Mouse (Mus musculus): ENCODE measurements around the gene Mki67. TPM values are rescaled to one million over a fixed set of nuclear protein-coding genes. Genes with fewer than 3 reads are reported as not detected.

The Mki67 gene
- total and polyA plus RNA-seq, 3 experiments = 0.16 to 1.9 (median 0.97) TPM

- intact Hi-C loops (cut with DNase I) = no loop called here
- 93% methylated on average over 1 of the region's 1 CpGs for WGBS
- no peak for DNase-seq
These were observed 71.7 kb downstream of the Mki67 start for GRCm38 (mm10) chr7:135644452-135644851.

GRCm38 (mm10) chr7:135641698-135642507 lies 74.3 kb downstream of the Mki67 start:
- 64% methylated on average over 14 of the region's 14 CpGs for WGBS
- H3K27me3 ChIP-seq (ENCODE audit: control insufficient read depth, insufficient read depth, low read length) = no peaks in the 10 kb centered on the region
- no peak for DNase-seq

More at GRCm38 (mm10) chr7:135644452-135644851, 71.7 kb downstream of the Mki67 start:
- TF ChIP-seq EP300 (IDR thresholded peaks at IDR 0.05; ENCODE audit: insufficient read depth, low read depth, low read length) = no peak
- no peak for TF ChIP-seq POLR2A (IDR thresholded peaks at IDR 0.05; ENCODE audit: insufficient read depth, low read depth, low read length)
- TF ChIP-seq CTCF (IDR thresholded peaks at IDR 0.05) = no peak
- no peaks in the 10 kb centered on the region for H3K36me3 ChIP-seq (ENCODE audit: control insufficient read depth, insufficient read depth, low read length)
- peaks cover 8% of the 10 kb centered on the region for H3K4me1 ChIP-seq (ENCODE audit: control insufficient read depth, insufficient read depth, low read length)
- no peaks in the 10 kb centered on the region for H3K79me2 ChIP-seq (replicated peaks; ENCODE audit: control insufficient read depth, insufficient read depth, low read length)
- H3K27me3 ChIP-seq (ENCODE audit: control insufficient read depth, insufficient read depth, low read length) = no peaks in the 10 kb centered on the region
- H3K4me3 ChIP-seq = no peak overlapping the region
- no peak overlapping the region for H3K27ac ChIP-seq
- H3K9ac ChIP-seq (ENCODE audit: low read depth, low read length) = no peak overlapping the region

More at GRCm38 (mm10) chr7:135641698-135642507, 74.3 kb downstream of the Mki67 start:
- Histone ChIP-seq H3K4me3 (no peak overlapping the region), H3K4me1 (ENCODE audit: control insufficient read depth, insufficient read depth, low read length) (peaks cover 4% of the 10 kb centered on the region), H3K36me3 (ENCODE audit: control insufficient read depth, insufficient read depth, low read length) (no peaks in the 10 kb centered on the region), H3K27ac (no peak overlapping the region), H3K9ac (ENCODE audit: low read depth, low read length) (no peak overlapping the region), H3K79me2 (replicated peaks; ENCODE audit: control insufficient read depth, insufficient read depth, low read length) (no peaks in the 10 kb centered on the region)
- TF ChIP-seq CTCF (IDR thresholded peaks at IDR 0.05) = peak; percentile 77
- no peak for TF ChIP-seq POLR2A (IDR thresholded peaks at IDR 0.05; ENCODE audit: insufficient read depth, low read depth, low read length)
- intact Hi-C loops (cut with DNase I) = no loop called here

Other genes starting within 250 kb of the Mki67 start
- not detected for gene Clrn3, start 187.7 kb downstream of the Mki67 start, total RNA-seq (2021)
- not detected in 2 replicates for gene Clrn3, start 187.7 kb downstream of the Mki67 start, polyA plus RNA-seq (2012; rRNA removed)
- 1 to 10 TPM; 2.8 to 3.1 TPM for gene Ptpre, start 178.9 kb downstream of the Mki67 start, total RNA-seq (2021)
- 3.6 and 4.1 TPM in 2 replicates for gene Ptpre, start 178.9 kb downstream of the Mki67 start, polyA plus RNA-seq (2012; rRNA removed)